Mouse (Mus musculus) retina, postnatal 7 days (tissue): ENCODE measurements at regions not wholly inside any gene's neighbourhood (a gene's known extent, or its start where the extent isn't known, plus 50 kb on each side); places are given as distances from the start of the nearest gene placed in this dataset.

Experiments
- DNase-seq: peaks from one replicate; pipeline ENCODE4 v3.0.0-alpha.2; 2012; ENCODE audit warnings: low read depth, low spot score

DNA sequence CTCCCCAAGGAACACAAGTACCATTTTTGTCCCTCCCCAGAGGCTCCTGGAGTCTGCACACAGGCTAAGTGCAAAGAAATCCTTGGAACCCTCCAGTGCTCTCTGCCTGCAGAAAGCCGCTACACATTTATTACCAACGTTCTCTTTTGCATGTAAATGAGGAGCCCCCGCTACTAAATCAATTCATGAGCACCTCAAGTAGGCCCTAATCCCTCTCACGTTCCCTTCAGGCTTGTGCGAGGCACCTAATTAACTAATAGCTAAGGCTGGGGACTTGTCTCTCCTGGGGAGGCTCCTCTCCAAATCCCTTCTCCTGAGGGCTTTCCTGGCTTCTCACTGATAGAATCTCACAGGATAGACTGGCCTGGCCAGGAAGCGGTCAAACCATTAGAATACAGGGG, 568.6 kb upstream of the Adam5 start:
- DNase-seq, result no peak

DNA sequence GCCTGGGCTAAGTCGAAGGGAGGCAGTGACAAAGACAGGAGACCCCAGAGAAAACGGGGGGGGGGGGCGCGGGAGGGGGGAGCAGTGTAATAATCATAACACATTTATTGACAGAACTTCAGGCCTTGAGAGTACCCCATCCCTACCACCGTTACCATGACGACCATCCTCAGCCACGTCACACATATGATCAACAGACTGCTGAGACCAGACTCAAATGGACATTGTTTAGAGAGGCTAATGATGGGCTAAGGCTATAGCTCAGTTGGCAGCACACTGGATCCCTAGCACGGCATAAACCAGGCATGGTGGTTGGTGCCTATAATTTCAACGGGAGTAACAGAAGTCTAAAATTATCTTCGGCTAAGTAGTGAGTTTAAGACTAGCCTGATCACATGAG, 565.8 kb upstream of the Adam5 start:
- no peak for DNase-seq

DNA sequence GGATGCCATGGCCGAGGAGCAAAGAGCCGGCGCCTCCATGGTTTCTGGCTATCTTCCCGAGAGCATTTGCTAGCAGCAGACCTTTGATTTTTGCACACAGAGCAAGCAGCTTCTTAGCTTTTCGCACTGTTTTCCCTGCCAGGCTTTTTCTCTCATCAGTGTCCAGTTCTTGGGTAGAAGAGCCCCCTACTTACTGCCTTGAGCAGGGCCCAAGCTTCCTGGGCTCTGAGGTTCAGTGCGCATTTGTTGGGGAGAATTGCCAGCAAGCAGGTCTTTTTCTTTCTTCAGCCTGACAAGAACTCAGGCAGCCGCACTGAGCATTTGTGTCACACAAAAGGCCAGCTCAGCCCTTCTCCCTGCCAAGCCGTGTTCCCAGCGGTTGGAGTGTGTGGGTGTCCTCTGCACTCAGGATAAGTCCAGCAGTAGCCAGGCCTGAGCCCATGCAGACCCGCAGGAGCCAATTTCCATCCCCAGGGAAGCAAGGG, 565.2 kb upstream of the Adam5 start:
- no peak for DNase-seq

DNA sequence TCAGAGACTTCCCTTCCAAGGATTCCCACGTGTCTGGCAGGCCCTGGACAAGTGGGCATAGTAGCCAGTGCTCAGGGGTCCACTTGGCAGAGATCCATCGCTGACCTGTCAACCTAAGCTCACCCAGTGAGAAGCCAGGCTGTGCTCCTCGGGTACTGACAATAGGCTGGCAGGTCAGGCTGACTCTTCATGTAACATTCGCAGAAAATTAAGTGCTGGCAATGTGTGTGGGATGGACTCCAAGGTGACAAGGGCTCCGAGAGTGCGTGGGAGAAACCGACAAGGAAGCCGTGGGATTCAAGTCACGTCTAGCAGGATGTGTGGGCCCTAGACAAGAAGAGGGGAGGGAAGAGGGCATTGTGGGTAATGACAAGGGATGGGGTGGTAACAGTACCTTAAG, 564.6 kb upstream of the Adam5 start:
- no peak for DNase-seq

DNA sequence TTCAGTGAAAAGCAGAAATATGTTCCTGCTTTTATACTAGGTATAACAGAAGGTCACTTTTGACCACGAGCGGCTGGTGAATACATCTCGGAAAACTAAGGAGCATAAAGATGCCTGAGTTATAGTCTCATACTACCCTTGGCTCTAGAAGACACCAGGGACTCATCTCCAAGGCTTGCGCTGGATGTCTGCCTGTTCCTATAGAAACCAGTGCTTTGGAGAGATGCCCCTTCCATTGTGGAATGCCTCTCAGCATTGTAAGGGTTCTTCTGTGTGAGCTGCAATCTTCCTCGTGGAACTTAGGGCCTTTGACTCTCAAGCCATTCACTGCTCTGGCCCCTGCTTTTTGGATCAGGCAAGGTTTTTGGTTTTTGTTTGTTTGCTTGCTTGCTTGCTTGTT, 561.0 kb upstream of the Adam5 start:
- no peak for DNase-seq

DNA sequence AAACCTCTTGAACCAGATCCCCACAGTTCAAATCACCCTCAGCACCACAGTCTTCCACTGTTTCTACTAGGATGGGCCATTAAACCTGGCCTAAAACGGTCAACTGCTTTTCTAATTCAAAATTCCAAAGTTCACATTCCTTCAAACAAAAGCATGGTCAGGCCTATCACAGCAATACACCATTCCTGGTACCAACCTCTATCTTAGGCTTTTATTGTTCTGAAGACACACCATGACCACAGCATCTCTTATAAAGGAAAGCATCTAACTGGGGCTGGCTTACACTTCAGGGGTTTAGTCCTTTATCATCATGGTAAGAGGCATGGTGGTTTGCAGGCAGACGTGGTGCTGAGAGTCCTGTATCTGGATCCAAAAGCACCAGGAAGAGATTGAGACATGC, 560.4 kb upstream of the Adam5 start:
- DNase-seq, result no peak

DNA sequence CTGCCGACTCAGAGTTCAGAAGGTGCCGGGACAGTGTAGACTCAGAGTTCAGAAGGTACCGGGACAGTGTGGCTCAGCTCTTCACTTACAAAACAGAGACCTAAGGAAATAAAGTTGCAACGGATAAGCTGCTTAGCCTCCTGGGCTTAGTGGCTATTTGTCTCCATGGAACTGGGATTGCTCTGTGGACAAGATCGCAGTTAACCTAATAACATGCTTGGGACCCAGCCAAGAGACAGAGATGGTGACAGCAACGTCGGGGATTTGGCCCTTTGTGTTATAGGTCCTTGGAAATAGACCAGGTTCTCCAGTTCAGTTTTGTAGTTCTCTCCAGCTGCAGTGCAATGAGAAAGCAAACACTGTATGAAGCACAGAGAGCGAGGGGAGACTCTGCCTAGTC, 549.1 kb upstream of the Adam5 start:
- DNase-seq, result peak; percentile 33

DNA sequence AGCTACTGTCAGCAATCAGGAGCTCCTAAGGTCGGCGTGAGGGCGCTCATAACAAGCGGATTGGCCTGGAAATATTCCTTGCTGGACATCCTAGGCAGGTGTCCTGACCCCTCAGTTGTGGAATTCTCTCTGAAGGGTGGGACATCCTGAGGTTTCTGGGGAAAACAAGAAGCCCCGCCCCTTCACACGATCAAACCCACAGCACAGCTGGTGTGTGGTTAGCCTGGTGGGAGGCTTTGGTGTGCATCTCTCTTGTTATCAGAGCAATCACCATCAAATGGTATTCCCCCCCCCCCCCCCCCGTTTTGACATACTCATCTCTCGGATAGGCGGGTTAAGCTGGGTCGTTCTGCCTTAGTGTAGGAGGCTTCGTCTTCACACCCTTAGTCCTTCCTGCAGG, 546.8 kb upstream of the Adam5 start:
- DNase-seq, result no peak

DNA sequence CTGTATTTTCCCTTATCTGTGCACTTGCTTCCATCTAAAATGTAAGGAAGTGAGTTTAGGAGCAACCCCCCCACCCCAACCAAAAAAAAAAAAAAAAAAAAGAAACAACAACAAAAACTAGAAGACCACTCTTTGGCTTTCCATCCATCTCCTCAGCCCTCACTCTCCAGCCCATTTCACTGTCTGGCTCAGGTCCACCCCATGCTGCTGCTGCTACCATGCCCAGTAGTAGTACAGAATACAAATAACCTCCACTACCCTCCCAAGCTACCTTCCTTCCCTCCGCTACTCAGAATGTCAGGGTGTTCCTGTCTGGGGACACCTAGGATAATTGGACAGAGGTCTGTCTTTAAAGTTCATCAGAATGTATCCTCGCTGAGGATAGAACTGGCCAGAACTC, 545.2 kb upstream of the Adam5 start:
- DNase-seq, result no peak

DNA sequence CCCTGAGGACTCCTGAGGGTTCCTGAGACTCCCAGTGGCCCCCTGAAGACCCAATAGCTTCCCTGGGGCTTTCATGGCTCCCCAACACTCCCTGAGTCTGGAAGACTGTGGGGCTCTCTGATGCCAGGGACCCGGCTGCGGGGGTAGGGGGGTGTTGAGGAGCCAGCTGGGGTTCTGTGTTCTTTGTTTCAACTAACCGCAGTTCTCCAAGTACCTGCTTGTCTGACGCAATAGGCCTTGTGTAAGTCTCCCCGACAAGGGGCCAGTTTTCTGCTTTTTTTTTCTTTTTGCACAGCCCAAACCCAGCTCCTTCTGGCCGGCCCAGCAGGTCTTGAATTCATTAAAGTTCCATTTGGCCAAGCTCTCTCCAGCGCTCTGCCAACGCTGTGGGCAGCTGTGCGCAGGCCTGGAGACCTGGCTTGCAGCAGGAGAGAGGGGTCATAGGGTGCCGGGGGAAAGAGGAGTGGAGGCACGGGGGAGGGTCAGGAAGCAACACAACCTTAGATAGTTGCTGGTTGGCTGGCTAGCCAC, 544.5 kb upstream of the Adam5 start:
- no peak for DNase-seq

DNA sequence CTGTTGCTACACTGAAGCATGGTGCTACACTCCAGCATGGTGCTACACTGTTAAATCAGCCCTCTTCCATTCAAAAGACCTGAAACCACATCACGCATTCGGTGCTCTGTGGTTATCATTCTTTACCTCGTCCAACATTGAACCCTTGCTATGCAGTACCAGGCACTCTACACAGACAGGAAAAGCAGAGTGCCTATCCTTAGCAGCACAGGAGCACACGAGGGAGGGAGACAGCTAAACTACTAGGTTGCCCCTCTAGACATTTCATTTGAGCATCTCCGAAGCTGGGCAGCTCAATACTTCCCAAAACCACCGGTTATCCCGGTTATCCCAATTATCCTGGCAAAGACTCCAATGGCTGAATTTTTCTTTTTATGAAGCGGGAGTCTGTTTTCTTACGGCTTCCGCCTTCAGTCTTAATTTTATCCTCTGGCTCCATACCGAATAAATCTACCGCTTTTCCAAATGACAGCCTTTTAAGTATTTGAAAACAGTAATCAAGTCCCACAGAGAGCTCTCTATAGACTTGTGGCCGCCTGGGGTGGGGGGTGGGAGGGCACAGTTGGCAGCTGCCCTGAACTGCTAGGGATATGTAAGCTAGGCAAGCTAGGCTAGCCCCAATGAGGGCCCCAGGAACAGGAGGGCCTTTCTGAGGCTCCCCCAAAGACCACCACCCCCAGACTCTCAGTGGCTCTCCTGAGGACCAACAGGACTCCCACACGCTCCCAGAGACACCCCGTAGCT, 543.8 kb upstream of the Adam5 start:
- DNase-seq, result no peak

DNA sequence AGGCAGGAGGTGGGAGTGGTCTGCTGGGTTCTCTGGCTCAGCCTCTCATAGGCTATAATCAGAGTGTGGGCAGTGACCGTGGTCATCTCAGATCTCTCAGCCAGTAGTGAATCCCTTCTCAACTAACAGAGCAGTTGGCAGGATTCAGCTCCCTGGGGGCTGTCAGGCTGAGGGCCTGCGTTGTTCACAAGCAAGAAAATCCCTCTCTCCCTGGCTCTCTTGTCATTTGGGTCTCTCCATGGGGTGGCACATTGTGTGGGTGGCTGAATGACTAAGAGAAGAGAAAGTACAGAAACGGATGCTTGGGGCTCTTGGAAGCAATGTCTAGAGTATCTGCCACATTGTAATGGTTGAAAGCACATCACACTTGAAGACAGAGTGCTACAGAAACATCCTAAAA, 542.0 kb upstream of the Adam5 start:
- DNase-seq, result no peak

DNA sequence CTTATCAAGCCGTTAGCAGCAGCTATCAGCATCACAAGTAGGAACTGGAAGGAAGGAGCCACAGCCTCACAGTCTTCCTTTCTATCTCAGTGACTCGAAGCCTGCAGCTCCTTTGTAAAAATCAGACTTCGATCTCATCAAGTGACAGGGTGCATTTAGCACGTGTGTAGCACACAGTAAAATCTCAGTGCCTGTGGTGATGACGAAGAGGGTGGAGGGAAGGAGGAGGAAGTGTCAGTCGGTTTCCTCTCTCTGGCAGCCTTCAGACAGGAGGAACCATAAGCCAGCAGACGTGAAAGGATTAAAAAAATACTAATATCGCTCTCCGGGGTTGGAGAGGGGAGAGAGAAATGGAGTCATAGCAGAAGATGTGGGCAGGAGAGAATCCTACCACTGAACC, 538.5 kb upstream of the Adam5 start:
- DNase-seq, result no peak

DNA sequence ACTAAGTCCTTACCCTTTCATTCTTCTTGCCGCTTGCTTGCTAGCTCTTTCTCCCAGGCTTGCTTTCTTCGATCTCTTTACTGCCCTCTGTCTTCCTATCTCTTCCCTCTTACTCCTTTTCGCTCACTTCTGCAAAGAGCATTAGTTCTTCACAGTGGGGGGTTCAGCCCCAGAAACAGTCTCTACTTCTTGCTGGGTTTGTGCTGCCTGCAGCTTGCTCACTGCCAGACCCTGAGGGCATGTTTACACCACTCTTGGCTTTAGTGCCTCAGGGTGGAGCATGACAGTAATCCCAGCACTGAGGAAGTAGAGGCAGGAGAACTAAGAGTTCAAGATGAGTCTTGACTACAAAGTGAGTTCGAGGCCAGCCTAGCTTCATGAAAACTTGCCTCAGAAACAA, 538.0 kb upstream of the Adam5 start:
- DNase-seq, result no peak

DNA sequence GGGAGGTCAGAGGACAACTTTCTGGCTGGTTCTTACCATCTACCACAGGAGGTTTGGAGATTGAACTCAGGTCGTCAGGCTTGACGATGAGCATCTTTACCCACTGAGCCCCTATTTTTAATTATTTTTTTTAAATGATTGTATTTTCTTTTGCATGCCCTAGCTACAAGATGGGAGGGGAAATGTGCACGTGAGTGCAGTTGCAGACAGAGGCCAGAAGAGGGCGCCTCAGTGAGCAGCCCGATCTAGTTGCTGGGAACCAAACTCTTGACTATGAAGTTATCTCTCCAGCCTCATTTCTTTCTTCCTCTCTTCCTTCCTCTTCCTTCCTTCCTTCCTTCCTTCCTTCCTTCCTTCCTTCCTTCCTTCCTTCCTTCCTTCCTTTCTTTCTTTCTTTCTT, 537.3 kb upstream of the Adam5 start:
- DNase-seq, result no peak

DNA sequence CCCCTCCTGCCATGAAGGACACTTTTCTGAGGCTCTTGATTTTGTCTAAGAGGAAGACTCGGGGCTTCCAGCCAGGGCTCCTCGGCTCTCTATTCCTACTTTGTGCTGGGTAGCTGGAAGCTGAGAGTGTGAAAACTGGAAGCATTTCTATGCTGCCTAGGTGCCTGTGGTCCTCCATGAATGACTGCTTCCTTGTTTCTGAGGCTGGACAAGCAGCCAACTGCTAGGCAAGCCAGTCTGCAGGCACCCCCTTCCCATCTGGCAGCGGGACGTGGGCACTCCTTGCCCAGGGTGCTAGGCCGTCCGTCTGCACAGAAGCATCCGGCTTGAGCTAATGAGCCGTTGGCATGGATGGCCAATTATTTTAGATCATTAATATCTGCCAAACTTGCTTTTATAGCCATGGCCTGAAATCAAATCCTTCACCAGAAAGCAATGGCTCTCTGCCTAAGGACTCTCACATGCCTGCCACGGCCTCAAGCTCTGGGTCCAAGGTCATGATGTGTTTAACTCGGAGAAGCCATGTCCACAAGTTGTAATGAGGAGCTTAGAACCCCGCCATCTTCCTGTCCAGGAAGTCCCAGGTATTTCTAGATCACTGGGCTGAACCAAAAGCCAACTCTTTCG, 534.5 kb upstream of the Adam5 start:
- no peak for DNase-seq

DNA sequence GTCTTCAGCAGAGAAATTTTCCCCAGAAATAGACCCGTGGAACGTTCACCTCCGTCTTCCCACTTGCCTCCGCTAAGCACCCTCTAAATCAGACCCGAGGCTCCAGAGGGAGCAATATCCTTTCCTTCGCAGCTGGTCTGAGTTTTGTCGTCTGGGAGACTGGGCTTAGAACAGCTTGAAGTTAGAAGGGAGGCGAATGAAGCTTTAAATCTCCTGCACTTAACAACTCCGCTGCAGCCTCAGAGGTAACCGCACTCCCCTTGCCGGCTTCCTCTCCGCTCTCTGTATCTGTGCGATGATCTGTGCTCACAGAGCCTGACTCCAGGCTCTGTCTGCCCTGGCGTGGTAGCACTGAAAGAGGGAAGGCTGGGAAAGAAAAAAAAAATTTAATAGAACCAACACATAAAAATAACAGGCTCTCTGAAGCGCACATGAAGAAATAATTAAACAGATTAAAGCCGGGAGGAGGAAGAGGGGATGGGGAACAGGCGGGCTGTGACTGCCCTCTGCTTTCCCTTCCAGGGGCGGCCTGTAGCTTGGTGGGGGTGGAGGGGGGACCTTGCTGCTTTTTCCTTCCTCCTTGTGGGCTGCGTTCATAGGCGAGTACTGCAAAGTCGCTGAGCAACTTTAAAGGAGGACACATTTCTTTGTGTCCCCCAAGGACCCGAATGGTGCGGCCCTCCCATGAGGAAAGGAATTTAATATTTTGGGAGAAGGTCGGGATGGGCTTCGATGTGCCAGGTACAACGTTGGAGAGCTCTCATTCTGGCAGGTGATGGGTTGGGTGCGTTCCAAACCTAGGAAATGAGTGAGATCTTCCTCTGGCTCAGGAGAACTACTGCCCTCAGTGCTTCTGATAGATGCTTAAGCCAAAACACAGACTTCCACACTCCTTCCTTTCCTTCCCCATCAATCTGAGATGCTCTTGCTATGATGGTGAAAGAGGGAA, 529.9 kb upstream of the Adam5 start:
- DNase-seq, result no peak

DNA sequence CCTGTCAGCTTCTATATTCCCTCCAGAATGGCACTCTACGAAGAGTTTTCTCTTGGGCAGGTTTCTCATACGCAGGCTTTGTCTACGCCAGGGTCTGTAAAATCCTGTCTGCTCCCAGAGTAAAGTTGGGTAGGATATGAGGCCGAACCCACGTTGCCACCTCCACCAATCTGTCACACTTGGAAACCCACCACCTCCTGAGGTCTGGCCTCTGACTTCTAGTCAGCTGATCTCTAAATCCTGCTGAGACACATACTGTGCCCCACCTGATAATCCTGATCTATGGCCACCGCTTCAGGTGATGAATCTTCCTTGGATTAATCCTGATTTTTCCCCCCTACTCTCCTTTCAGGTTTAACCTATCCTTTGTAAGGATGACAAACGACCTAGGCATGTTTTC, 529.2 kb upstream of the Adam5 start:
- DNase-seq, result no peak

DNA sequence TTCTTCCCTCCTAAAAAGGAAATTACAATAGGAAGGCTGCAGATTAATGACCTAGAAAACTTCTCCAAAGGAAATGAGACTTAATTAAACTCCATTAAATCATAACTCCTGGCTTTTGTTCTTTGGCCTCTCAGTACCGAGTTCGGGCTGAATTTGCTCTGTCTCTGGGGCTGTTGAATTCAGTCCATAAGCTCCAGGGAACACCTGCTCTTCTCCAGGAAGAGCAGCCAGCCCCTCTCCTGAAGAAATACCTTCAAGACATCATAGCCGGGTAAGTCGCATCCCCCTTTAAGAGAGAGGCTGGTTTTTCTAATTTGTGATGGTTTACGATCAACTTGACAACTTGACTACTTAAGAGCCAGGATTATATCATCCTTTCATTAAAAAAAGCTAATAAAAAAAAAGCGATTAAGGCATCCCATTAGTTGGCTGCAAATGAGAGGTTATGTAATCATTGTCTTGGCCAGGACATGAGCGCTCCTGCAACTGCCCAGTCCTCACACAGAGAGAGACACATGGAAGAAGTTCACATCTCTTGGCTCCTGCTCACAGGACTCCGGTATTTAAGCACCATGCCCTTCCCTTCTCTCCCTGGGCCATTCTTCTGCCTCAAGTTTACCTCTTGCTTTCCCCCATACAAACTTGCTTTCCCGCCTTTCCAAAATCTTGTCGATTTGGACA, 524.0 kb upstream of the Adam5 start:
- no peak for DNase-seq

DNA sequence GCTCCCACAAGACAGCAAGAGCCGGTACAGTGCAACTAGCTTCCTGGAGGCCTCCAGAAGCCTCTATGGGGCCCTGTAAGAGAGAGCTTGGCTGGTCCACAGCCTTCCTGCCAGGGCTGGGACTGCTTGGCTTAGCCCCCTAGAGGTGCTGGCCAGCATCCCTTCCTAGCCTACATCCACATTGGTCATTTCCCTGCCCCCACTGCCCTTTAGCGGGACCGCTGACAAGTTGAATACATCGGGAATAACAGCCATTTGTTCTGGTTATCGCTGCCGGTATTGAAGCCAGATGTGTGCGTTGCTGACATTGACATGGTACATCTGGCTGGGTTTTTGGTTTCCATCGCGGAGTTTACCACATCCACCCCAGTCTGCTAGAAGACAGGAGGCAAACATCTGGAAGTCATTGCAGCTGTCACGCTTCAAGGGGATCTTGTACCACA, 519.0 kb upstream of the Adam5 start:
- no peak for DNase-seq

DNA sequence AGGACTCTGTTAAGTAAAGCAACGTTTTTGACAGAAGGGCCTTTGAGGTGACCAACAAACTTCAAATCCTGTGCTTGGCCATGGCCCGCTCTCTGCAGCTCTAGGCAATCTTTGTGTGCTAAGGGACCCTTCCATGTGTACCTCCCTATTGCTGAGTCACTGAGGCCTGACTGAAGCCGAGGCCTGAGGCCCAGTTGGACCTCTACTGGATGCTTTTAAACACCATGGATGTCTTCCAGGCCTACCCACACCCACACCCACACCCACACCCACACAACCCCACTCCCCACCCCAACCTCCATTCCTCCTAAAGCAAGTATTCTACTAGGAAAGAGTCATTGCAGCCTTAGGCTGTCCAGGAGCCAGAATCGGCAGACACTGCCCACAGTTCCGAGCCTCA, 518.3 kb upstream of the Adam5 start:
- DNase-seq, result no peak

DNA sequence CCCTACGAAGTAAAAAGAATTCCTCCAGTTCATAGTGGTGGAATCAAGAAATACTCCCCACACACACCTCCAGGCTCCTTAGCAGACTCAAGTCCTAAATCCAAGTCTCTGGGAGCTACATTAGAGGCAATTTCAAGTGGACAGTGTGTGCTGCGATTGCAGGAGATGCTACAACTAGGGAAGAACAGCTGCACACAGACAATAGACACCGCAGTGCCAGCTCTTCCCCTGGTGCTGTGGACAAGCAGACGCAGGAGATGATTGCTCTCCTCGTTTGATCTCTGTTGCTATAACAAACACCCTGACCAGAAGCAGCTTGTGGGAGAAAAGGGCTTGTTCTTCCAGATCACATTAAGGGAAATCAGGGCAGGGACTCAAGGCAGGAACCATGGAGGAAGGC, 517.1 kb upstream of the Adam5 start:
- no peak for DNase-seq
